Mouse (Mus musculus): ENCODE measurements at regions not wholly inside any gene's neighbourhood (a gene's known extent, or its start where the extent isn't known, plus 50 kb on each side); places are given as distances from the start of the nearest gene placed in this dataset.

DNA sequence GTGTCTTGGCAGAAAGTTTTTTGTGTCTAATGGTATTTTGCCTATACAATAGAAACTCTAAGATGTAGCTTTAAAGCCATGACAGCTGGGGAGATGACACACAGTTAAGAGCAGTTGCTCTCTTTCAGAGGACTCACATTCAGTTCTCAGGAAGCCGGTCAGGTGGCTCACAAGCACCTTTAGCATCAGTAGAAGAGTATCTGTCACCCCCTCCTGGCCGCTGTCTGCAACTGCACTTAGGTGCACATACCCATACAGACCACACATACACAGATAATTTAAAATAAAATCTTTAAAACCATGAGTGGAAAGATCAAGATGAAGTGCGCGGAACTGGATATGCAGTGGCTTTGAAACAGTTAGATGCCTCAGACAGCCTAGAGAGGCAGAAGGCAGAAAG is 178.3 kb upstream of the Chrm3 start:
- DNase-seq (ENCODE audit: low spot score in 2 of 2) = no peak

GRCm38 (mm10) chr13:10527251-10527650 is 166.6 kb upstream of the Chrm3 start:
- no peak for DNase-seq (ENCODE audit: low spot score in 2 of 2)

GRCm38 (mm10) chr13:10526470-10527207 is 166.0 kb upstream of the Chrm3 start:
- DNase-seq (ENCODE audit: low spot score in 2 of 2) = no peak

DNA sequence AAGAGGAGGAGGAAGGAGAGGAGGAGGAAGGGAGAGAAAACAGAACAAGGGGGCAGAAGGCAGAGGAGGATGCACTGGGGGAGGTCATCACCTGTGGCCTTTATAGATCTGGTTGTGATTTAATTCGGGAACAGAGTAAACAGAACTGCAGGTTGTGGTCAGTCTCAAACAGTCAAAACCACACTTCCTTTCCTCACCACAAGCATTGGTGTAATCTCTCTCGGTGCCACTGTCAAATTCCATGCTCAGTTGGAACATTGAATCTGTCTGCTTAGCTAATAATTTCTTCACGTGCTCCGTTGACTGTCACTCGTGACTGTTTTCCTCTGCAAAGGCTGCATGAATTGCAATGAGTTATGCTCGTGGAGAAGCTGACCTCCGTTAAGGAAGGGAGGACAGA is 143.6 kb upstream of the Chrm3 start:
- no peak for DNase-seq (ENCODE audit: low spot score in 2 of 2)

GRCm38 (mm10) chr13:10455323-10455722 is 94.7 kb upstream of the Chrm3 start:
- DNase-seq (ENCODE audit: low spot score in 2 of 2) = no peak

- DNase-seq (ENCODE audit: low spot score in 2 of 2) = no peak
Observed at GRCm38 (mm10) chr13:10454667-10455066, 94.0 kb upstream of the Chrm3 start.

DNA sequence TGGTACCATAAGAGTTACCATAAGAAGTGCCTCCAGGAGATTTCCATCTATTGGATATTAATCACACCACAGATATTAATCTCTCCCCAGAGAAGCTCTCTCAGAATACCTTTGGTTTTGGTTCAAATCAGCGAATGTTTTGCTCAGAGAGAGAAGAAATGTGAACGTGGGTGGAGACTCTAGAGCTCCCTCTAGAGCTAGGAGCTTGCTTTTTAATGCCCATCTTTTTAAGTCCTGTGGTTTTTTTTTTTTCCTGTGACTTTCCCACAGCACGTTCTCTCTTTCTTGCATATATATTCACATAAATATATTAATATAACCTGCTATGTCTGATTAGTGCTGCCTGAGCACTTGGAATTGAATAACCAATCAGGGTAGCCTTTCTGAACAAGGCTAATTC is 90.4 kb upstream of the Chrm3 start:
- DNase-seq (ENCODE audit: low spot score in 2 of 2) = no peak

DNA sequence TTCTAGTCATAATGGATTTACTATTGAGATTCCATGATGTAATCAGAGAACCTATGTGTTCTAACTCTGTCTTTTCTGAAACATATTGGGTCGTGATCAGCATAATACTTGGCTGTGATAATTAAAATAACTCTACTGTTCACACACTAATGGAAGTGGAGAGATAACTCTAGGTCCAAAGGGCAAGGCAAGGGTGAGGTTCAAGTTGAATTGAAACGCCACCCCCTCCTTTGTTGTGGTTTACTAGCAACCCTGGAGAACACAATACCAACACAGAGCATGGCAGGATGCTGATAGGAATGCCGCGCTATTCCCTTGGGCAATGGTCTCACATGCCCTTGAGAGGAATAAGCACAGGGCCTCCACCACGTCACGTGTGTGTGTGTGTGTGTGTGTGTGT is 88.9 kb upstream of the Chrm3 start:
- DNase-seq (ENCODE audit: low spot score in 2 of 2) = no peak

GRCm38 (mm10) chr13:10447806-10448205 is 87.2 kb upstream of the Chrm3 start:
- DNase-seq (ENCODE audit: low spot score in 2 of 2) = no peak

GRCm38 (mm10) chr13:10445679-10446078 is 85.0 kb upstream of the Chrm3 start:
- DNase-seq (ENCODE audit: low spot score in 2 of 2) = no peak
